Mouse (Mus musculus): ENCODE measurements around the gene Rnaseh2a.

DNA sequence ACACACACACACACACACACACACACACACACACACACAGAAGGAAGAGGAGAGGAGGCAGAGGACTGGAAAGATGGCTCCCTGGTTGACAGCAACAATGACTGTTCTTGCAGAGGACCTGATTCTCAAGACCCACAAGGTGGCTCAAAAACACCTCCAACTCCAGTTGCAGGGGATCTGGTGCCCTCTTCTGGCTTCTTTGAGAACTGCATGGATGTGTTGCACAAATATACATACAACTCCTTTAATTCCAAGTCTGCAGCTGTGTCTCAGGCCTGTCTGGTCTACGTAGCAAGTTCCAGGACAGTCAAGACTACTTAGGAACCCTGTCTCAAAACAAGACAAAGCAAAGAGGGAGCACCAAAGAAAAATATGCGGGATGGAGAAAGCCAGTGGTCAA is 12.8 kb downstream of the Rnaseh2a start:
- TF ChIP-seq CTCF (IDR thresholded peaks at IDR 0.05; ENCODE audit: borderline replicate concordance, control insufficient read depth, extremely low read depth, insufficient read depth, low read length, poor library complexity), result peak; percentile 26; the same call in 1 of the 2 replicates
- TF ChIP-seq POLR2A (IDR thresholded peaks at IDR 0.05; ENCODE audit: control insufficient read depth, extremely low read depth, insufficient read depth, low read length, poor library complexity), result no peak

Measured in thymus, adult 2 months (tissue).